Mouse (Mus musculus) midbrain, postnatal 0 days (tissue): ENCODE data around the gene Chit1. TPM values are rescaled to one million over a fixed set of nuclear protein-coding genes. Genes with fewer than 3 reads are reported as not detected.

Experiments used
- ATAC-seq: fragments of 200-750 bp; cut with Nextera tagmentation; 2 replicates; pipeline ENCODE4 v1.8.0; 2017; ENCODE audit warnings: moderate number of reproducible peaks, mild to moderate bottlenecking, moderate TSS enrichment, moderate library complexity; ENCODE audit not compliant: low FRiP score
- DNase-seq: peaks from one replicate; pipeline ENCODE4 v3.0.0-alpha.2; 2015; ENCODE audit warnings: low spot score
- H3K27ac ChIP-seq: fragments of 300-500 bp; sonication (generic); 2 replicates; pipeline ENCODE4 v1.5.1; 2014; ENCODE audit warnings: low read depth, mild to moderate bottlenecking, low read length, mixed read lengths
- H3K27me3 ChIP-seq: fragments of 300-500 bp; sonication (generic); 2 replicates; pipeline ENCODE4 v1.6.1; 2014; ENCODE audit warnings: low read length, control low read depth, mixed read lengths; ENCODE audit not compliant: insufficient read depth
- H3K36me3 ChIP-seq: fragments of 300-500 bp; sonication (generic); 2 replicates; pipeline ENCODE4 v1.6.1; 2014; ENCODE audit warnings: low read length, control low read depth, mixed read lengths; ENCODE audit not compliant: insufficient read depth
- H3K4me1 ChIP-seq: fragments of 300-500 bp; sonication (generic); 2 replicates; pipeline ENCODE4 v1.6.1; 2014; ENCODE audit warnings: mild to moderate bottlenecking, control low read depth, antibody characterized with exemption, low read length, mixed read lengths; ENCODE audit not compliant: insufficient read depth
- H3K4me2 ChIP-seq: fragments of 300-500 bp; sonication (generic); 2 replicates; pipeline ENCODE4 v1.6.1; 2014; ENCODE audit warnings: low read depth, mild to moderate bottlenecking, low read length, mixed read lengths; ENCODE audit not compliant: poor library complexity, severe bottlenecking
- H3K4me3 ChIP-seq: fragments of 300-500 bp; sonication (generic); 2 replicates; pipeline ENCODE4 v1.5.1; 2014; ENCODE audit warnings: low read depth, mild to moderate bottlenecking, low read length, moderate library complexity
- H3K9ac ChIP-seq: fragments of 300-500 bp; sonication (generic); replicated peaks from 2 replicates; pipeline ENCODE4 v1.6.1; 2014; ENCODE audit warnings: mild to moderate bottlenecking, low read length, moderate library complexity, mixed read lengths; ENCODE audit not compliant: poor library complexity, severe bottlenecking
- H3K9me3 ChIP-seq: fragments of 300-500 bp; sonication (generic); 2 replicates; pipeline ENCODE4 v1.6.1; 2016; ENCODE audit warnings: low read length, control low read depth
- CTCF ChIP-seq: IDR thresholded peaks from 2 replicates; pipeline ENCODE4 v1.5.1; 2016; ENCODE audit warnings: antibody characterized with exemption, mild to moderate bottlenecking
- WGBS: fragments of 180-500 bp; shearing (Covaris S2); extraction: QIAGEN DNeasy Blood & Tissue Kit; methylation state at CpG from one replicate; pipeline ENCODE4 v1.1.7; 2014; 5-methylcytosine and 5-hydroxymethylcytosine counted together
- polyA plus RNA-seq: library from polyadenylated mRNA; unstranded; fragments of >200 nt; fragmentation: Nextera tagmentation; extraction: Ambion mirVana; gene quantifications from 2 replicates; pipeline ENCODE4 v1.2.1, GENCODE M21; 2015
- total RNA-seq: library from RNA; depleted of rRNA; stranded (reverse); fragments of >200 nt; gene quantifications from 2 replicates; pipeline ENCODE4 v1.2.3, GENCODE M21; 2014

Chit1 gene
- total and polyA plus RNA-seq, 2 experiments from 2014 or later, result 0.21 to 0.99 TPM

DNA sequence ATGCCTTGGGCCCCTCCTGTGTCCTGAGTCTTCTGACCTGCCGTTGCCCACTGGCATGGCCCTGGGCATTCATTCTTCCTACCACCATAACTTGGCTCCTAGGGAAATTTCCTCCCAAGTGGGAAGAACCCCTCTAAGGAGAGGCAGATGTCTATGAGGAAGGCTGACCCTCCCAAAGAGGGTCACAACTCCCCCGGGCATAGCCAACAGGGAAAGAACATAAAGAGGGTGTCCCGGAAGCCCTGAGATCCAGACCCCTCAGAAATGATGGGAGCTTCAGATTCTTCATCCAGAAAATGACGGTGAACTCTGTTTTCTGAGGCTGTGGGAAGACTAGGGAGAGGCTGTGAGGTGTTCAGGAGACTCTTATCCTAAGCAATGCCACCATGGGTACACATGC, 15.3 kb upstream of the Chit1 start:
- Histone ChIP-seq H3K27me3 (no peaks in the 10 kb centered on the region), H3K9ac (no peak overlapping the region), H3K36me3 (no peaks in the 10 kb centered on the region), H3K9me3 (no peaks in the 10 kb centered on the region), H3K4me2 (no peak overlapping the region), H3K27ac (no peak overlapping the region), H3K4me1 (peaks cover 15% of the 10 kb centered on the region; the same call in 1 of the 2 replicates), H3K4me3 (no peak overlapping the region)
- 83% methylated on average over 4 of the region's 4 CpGs for WGBS
- ATAC-seq (no peak), DNase-seq (no peak)
- no peak for TF ChIP-seq CTCF

DNA sequence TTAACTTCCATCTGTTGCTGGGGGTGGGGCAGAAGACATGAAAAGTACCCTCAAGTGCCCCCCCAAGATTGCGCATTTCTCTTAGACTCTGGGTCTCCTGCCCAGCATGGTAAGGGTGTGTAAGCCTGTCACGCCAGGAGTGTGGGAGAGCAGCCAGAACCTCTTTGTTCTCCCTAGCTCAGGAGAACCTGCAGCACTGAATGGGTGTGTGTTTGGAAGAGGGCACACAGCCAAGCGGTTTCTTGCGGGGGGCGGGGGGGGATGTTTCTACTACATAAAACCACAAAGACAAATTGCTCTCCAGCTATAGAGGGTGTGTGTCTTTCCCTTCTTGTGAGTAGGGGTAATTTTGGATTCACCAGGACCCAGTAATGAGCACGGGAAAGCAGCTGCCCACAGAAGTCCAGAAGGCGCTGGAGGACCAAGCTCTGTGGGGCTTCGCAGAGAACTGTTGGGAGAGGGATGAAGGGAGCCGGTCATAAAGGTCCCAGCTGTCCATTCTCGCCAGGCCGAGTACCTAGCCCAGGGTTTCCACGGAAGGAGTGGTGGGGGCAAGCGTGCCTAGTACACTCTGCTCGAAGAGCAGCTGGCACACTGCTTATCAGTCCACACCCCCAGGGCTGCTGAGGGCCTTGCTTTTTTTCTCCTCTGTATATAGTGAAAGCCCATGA, 14.6 kb upstream of the Chit1 start:
- Histone ChIP-seq H3K9me3 (no peaks in the 10 kb centered on the region), H3K9ac (no peak overlapping the region), H3K27ac (peak overlapping the region; percentile 55; the same call in 1 of the 2 replicates), H3K27me3 (no peaks in the 10 kb centered on the region), H3K4me1 (peaks cover 15% of the 10 kb centered on the region; the same call in 1 of the 2 replicates), H3K4me3 (no peak overlapping the region), H3K4me2 (no peak overlapping the region), H3K36me3 (no peaks in the 10 kb centered on the region)
- WGBS, result 19% methylated on average over 14 of the region's 14 CpGs
- TF ChIP-seq CTCF, result no peak
- ATAC-seq (no peak), DNase-seq (peak; percentile 79)

DNA sequence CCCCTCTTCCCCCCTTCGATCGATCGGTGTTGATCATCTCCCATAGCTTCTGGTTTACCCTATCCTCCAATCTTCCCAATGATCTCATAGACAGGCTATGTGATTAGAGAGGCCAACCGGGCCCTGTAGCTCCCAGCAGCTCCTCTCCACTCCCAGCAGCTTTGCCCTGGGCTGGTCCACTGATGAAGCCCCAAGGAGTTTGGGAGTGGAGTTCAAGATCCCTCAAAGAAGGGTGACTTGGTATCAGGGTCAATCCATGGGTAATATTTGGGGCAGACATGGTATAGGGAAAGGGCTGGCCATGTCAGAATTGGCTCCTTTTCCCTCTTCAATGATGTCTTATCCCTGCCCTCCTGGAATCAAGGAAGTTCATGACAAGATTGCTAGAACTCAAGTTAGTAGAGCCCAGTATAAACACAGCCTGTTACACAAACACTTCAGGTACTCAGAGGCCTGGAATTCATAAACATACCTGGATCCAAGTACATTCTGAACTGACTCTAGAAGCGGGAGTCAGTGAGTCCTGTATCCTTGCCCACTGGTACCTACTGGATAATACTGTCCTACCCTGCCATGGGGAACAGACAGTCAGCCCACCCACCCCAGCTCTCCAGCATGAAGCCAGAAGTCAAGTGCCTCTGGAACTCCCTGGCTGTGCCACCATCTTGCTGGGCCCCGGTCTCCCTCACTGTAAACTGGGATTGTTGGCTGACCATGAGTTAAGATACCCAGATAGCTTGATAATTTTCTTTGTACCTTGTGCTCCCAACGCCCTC, 13.8 kb upstream of the Chit1 start:
- Histone ChIP-seq H3K27ac (0 out of 2 replicates have a peak overlapping the region, but pooled peaks have one; percentile 39), H3K36me3 (no peaks in the 10 kb centered on the region), H3K4me3 (no peak overlapping the region), H3K4me1 (peaks cover 15% of the 10 kb centered on the region; the same call in 1 of the 2 replicates), H3K4me2 (no peak overlapping the region), H3K9ac (no peak overlapping the region), H3K9me3 (no peaks in the 10 kb centered on the region), H3K27me3 (no peaks in the 10 kb centered on the region)
- 81% methylated on average over 7 of the region's 7 CpGs for WGBS
- no peak for TF ChIP-seq CTCF
- no peak for ATAC-seq
- no peak for DNase-seq

GRCm38 (mm10) chr1:134097956-134098725, 12.9 kb upstream of the Chit1 start:
- ATAC-seq (no peak), DNase-seq (no peak)
- Histone ChIP-seq H3K27ac (peak overlapping the region; percentile 13), H3K4me3 (no peak overlapping the region), H3K27me3 (no peaks in the 10 kb centered on the region), H3K9me3 (no peaks in the 10 kb centered on the region), H3K4me2 (no peak overlapping the region; the same call in 1 of the 2 replicates), H3K36me3 (no peaks in the 10 kb centered on the region), H3K9ac (no peak overlapping the region), H3K4me1 (peaks cover 15% of the 10 kb centered on the region; the same call in 1 of the 2 replicates)
- no peak for TF ChIP-seq CTCF
- WGBS, result 63% methylated on average over 13 of the region's 13 CpGs

DNA sequence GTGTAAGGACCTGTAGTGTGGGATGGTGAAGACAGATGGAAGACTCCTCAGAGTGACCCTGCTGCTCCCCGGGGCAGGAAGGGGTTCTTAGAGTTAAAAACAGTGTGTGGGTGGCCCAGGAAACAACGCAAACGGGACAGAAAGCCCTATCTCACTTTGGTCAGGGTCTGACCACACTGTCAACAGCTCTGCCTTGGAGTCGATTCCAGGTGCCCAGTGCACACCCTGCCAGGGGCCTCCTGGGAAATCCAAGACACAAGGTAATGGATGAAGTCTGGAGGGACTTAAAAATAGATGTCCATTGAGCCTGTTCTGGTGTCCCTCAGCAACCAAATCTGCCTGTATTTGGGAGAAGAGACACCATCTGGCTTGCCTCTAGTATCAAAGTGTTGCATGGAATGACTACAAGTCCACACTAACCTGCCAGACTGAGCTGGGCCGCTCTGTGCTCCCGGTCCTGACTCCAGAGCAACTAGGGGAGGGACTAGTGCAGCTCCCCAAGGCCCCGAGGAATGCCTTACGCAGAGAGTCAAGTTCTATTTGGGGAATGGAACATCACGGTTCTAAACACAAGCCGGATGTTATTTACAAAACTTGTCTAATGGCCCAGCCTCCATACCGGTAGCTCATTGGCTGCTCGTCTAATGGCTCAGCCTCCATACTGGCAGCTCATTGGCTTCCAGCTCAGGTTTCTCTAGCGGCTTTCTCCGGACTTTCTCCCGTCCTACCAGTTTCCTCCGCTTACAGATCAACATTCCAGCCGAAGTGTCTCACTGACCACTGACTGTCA, 12.1 kb upstream of the Chit1 start:
- Histone ChIP-seq H3K27ac (peak overlapping the region; percentile 63), H3K4me1 (peaks cover 8% of the 10 kb centered on the region; the same call in 1 of the 2 replicates), H3K4me3 (peak overlapping the region; percentile 39), H3K9ac (peak overlapping the region; percentile 42; the same call in 1 of the 2 replicates), H3K36me3 (no peaks in the 10 kb centered on the region), H3K4me2 (peak overlapping the region; percentile 73), H3K27me3 (no peaks in the 10 kb centered on the region), H3K9me3 (no peaks in the 10 kb centered on the region)
- peak; percentile 73 for ATAC-seq
- peak; percentile 89 for DNase-seq
- WGBS, result 11% methylated on average over 17 of the region's 17 CpGs
- no peak for TF ChIP-seq CTCF
